Mouse (Mus musculus) heart, adult 8-10 months (tissue): ENCODE data around the gene Hirip3. TPM values are rescaled to one million over a fixed set of nuclear protein-coding genes. Genes with fewer than 3 reads are reported as not detected.

ENCODE experiments used
- DNase-seq: peaks from one replicate; pipeline ENCODE4 v3.0.0; 2022; ENCODE audit warnings: low spot score
- total RNA-seq, 4 experiments: library from RNA; stranded (reverse); gene quantifications; 2 replicates each; pipeline ENCODE4 v1.2.4; 2022

Gene Hirip3
- total RNA-seq, result 1 to 10 TPM; 4.8 to 9.6 (median 6.4) TPM

DNA sequence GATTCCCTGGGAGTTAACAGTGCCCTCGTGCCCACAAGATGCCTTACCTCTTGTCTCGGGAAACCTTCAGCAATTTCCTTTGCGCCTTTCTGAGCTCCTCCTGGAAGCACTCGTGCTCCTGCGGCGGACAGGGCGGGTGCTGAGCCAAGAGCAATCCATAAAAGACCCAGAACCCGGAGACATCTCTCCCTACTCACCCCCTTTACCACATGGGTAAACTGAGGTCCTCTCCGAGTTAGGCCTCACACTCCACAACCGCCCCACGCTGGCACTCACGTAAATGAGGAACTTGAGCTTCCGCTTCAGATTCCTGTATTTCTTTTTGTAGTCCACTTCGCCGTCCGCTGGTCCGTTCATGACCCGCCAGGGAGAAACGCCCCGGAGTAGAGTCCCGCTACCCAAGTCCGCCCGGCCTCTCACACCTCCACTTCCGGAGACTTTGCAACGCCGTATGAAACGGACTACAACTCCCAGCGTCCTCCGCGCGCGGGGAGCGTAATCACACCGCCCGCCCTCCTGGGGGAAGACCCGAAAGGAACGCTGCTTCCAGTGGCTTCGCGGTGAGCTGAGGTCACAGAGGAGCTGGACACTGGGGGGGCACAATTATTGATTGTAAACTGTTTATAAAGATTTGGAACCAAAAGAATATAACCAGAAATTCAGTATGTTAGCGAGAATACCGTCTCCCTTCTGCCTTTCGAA, at the start of gene Hirip3:
Hirip3 (plus strand) TSS at position 544 of the 702 bp plus-strand sequence.
- peak; percentile 96 for DNase-seq

DNA sequence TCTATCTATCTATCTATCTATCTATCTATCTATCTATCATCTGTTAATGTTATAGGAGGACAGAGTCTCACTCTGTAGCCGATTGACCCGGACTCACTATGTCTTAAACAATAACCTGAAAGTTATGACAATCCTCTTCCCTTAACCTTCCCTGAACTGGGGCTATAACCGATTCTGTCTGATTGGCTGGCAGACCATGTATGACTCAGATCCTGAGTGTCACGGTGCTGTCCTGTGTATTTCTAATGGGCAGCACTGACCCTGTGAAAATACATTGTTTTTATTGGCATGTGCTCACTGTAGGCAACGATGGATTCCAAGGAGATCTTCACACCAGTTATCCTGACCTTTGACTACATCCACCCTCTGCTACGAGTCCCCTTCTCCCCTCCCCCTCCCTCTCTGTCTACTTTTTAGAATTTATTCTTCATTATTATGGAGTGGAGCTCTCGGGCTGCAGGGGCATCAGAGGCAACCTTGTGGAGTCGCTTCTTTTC, 46.0 kb upstream of the Hirip3 start:
- no peak for DNase-seq

DNA sequence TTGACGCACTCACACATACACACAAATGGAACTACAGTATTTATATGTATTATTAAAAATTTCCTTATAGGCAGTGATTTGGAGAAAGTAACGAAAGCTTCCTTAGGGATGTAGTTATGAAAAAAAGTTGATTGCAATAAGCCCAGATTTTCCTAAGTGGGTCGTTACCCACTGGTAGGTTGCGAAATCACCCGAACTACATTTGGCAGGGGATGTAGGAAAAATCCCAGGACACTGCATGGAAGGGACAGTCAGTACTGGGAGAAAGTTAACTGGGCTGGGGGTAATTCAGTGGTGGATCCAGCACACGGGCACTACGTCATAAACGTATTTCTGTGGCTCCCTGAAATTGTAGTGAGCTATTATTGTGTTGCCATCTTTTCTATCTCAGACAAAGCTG, 45.3 kb upstream of the Hirip3 start:
- peak; percentile 69 for DNase-seq

DNA sequence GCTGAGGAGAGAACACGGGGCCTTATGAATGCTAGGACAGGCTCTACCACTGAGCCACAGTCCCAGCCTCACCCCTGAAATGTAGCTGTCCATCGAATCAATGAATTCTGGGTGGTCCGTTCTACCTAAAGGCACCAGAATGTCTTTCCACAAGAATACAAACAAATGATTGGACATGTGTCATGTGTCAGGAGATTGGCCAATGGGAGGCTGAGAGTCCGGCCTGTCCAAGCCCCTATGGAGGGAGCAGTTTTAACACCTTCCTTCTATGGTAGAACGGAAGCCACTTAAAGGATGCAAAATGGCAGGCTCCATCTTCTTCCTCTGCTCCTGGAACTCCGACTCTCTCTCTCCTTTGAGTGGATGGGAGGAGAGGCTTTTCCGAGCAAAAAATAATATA, 44.2 kb upstream of the Hirip3 start:
- DNase-seq, result no peak

DNA sequence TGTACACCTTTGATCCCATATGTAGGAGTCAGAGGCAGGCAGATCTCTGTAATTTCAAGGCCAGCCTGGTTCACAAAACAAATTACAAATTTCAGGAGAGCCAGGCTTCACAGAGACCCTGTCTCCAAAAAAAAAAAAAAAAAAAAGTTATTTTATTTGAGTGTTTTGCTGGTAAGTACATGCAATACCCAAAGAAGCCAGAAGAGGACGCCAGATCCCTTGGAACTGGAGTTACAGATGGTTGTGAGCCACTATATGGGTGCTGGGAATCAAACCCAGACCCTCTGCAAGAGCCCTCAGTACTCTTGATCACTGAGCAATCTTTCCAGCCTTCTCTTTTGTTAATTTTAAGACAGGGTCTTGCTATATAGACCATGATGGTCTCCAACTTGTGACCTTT, 43.0 kb upstream of the Hirip3 start:
- DNase-seq, result no peak

DNA sequence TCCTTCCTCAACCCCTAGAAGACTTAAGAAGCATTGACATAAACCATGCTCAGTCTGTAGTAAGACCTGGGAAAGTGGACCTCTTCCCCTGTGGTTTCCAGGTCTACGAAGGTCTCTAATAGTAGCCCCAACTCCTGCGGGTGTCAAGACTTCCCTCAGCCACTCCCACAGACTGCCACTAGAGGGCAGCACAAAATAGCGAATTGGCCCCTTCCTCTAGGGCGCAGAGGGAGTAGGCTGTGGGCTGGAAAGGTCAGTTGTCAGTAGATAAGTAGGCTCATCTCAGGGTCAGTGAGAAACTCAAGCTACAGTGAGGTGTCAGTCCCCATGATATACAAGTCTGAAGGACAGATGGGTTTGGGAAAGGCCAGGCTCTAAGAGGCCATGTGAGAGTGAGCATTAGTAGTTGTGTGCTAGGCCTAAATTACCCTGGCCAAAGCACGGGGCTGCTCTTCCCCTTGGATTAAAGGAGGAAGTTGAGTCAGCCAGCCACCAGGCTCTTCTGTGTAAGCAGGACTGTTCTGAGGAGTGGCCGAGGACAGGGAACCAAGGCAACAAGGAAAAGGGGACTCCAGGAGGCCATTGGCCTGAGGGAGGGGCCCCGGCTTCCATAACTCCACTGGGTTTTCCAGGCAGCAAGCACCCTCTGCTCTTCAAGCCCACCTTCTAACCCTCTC, 39.8 kb upstream of the Hirip3 start:
- DNase-seq, result peak; percentile 85

DNA sequence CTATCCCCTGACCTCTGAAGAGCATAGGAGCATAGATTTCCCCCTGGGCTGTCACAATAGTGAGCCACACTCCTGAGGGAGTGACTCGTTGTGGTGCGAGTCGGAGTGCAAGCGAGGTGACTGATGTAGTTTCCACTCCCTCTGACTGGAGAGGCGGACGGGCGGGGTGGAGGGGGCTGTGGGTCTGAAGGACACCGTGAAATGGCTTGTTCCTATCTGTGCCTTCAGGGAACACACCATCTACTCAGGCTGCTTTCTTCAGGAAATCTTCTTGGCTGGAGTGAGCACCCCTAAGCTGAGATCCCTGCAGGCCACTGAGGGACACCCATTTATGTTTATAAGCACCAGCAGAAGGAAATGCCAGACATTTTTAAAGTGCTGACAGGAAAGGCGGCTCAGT, 39.0 kb upstream of the Hirip3 start:
- peak; percentile 54 for DNase-seq

DNA sequence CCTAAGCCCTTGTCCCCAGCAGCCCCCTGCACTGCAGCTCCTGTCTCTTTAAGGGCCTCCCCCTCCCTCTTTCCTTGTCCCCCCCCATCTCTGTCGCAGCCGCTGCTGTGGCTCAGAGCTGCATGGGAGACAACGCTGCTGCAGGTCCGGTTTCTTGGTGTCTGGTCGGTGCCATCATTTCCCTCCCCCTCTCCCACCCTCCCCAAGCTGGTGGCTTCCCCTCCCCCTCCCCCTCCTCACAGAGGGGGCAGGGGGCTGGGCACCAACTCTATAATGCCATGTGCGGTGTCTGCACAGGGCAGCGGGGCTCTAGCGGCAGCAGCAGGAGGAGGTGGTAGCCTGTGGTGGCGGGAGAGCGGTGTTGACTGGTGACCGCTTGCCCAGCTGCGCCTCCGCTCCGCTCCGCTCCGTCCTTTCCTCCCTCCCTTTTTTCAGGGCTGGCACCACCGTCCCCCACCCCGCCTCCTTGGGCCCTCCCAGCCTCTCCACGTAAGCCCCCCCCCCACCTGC, 38.5 kb upstream of the Hirip3 start:
- DNase-seq, result no peak

DNA sequence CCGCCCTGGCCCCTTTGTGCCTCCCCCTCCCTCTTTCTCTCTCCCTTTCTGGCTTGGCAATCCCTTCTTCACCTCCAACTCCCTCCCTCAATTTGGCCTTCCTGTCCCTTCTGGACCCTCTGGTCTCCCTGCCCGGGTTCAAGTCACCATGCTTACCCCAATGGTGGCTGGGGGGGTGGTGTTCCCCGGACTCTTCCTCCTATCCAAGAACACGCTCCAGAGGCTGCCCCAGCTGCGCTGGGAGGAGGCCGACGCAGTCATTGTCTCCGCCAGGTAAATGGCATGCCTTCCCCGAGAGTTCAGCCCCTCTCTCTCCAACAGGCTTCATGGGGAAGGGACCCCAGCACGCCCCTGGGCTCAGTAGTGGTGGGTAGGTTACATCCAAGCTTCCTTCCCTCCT, 37.8 kb upstream of the Hirip3 start:
- DNase-seq, result no peak

DNA sequence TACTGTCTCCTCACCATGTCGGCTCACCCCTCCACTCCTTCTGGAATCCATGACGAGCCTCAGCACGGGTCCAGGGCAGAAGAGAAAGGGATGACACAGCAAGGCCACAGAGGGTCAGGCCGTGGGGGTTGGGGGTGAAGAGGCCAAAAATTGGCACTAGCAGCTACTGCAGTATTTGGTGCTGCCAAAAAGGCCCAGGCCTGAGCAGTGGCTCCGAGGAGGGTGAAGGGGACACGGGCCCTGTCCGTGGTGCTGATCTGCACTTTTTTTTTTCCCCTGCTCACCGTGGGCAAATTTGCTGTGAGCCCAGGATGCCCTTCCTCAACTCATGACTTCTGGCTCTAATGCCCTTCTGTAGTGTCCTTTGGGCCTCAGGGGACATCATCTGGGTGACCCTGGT, 36.4 kb upstream of the Hirip3 start:
- no peak for DNase-seq

DNA sequence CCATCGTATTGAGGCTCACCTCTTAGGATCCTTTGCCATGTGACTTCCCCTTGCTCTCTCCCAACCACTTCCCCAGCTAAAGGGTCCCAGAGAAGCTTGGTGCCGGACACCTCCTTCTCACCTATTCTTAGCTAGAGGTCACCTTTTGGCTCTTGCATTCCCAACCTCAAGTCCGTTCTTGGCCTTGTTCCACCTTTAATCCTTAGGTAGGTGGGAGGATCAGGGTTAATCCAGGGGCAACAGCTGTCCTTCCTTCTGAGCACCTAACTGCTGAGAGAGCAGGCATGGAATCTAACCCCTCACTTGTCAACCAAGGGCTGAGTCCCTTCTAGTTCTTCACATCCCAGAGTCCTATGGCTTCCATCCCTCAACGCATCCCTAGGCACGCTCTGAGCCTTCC, 35.8 kb upstream of the Hirip3 start:
- no peak for DNase-seq

DNA sequence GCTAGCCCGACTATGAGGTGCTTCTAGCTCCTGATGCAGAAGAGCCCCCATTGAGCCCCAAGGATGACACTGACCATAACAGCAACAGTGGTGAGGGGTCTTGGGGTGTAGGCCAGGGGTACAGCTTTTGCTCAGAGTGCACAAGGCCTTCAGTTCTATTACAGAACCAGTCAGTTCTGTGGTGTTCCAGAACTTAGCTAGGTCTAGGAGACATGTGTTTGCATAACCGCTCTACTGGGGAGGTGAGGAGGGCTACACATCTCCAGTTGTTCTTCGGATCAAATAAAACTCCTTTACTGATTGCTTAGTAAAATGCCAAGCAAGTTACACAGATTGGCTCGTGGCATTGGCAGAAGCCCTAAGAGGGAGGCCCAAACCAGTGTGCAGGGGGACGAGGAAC, 30.2 kb upstream of the Hirip3 start, which contains the start of gene 4930451I11Rik:
4930451I11Rik (minus strand) TSS at position 101 of the 400 bp plus-strand sequence.
- no peak for DNase-seq

DNA sequence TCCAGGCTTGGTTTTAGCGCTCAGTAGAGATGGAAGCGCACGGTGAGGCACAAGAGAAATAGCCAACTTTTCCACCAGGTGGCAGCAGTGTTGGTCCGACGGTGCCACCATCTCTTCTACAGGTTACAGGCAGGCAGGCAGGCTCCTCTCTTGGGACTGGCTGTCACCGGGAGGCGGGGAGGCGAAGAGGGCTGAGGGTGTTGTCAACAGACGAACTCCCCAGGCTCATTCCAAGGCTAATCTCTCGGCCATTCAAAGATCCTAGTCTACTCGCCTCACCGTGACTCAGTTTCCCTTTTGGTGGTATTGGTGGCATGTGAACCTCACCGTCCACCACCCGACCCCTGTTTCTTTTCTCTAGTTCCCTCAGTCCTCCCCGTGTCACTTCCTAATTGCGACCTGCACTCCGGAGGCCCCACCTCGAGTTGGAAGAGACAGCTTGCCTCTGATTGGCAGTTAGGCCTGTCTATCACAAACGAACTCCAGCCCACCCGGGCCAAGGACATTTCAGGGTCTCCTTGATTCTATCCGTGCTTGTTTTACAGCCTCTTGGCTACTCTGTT, 29.7 kb upstream of the Hirip3 start:
- DNase-seq, result peak; percentile 63

DNA sequence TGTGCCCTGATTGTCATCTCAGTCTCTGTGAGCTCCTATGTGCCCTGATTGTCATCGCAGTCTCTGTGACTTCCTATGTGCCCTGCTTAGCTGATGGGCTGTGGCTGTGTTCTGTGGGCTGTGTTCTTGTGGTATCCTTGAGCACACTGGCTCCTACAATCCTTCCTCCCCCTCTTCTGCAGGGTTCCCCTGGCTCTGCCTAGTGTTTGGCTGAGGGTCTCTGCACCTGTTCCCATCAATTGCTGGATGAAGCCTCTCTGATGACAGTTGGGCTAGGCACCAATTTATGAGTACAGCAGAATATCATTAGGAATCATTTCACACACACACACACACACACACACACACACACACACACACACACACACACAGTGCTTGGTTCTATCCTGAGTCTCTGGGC, 28.5 kb upstream of the Hirip3 start:
- DNase-seq, result no peak

DNA sequence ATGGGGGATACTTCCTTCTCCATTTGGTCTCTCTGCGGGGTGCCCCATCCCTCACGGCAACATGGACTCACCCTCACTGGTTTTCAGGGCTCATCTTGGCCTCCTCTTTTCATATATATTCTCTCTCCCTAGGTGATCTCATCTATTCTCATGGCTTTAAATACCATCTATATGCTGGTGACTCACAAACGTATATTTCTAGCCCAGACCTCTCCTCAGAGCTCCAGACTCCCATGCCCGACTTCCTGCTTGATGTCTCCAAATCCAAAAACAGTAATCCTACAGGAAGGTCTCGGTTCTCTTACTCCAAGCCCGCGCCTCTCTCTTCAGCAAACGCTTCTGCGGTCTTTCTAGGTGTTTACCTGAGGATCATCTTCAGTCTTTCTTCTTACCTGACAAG, 18.5 kb upstream of the Hirip3 start:
- DNase-seq, result no peak

DNA sequence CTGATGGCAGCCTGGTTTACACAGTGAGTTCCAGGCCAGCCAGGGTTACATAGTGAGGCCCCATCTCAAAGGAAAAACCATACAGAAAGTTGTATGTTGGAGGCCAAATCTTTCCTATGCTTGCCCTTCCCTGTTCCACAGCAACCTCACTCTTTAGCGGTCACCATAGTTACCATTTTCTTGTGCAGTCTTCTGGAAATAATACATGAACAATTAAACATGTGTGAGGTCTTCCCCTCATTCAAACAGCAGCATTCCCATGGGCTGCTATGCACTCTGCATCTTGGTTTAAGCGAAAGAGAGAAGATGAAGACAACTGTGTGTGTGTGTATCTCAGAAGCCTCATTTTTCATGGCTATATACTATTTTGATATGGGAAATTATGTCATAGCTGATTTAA, 16.3 kb upstream of the Hirip3 start:
- DNase-seq, result no peak

DNA sequence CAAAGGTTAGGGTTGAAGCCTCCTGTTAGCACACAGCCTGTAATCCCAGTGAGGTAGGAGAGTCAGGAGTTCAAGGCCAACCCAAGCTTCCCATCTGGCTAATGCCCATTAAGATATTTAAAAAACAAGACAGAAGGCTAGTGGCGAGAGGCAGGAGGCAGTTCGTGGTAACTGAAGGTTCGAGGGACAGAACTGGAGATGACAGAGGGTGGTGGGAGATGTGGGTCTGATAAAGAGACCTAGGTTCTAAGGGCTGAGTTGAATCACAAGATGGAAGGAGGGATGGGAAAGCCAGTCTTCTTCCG, 14.7 kb upstream of the Hirip3 start, which contains the start of gene Doc2a:
Doc2a (plus strand) TSS at position 301 of the 305 bp plus-strand sequence.
- DNase-seq, result no peak

DNA sequence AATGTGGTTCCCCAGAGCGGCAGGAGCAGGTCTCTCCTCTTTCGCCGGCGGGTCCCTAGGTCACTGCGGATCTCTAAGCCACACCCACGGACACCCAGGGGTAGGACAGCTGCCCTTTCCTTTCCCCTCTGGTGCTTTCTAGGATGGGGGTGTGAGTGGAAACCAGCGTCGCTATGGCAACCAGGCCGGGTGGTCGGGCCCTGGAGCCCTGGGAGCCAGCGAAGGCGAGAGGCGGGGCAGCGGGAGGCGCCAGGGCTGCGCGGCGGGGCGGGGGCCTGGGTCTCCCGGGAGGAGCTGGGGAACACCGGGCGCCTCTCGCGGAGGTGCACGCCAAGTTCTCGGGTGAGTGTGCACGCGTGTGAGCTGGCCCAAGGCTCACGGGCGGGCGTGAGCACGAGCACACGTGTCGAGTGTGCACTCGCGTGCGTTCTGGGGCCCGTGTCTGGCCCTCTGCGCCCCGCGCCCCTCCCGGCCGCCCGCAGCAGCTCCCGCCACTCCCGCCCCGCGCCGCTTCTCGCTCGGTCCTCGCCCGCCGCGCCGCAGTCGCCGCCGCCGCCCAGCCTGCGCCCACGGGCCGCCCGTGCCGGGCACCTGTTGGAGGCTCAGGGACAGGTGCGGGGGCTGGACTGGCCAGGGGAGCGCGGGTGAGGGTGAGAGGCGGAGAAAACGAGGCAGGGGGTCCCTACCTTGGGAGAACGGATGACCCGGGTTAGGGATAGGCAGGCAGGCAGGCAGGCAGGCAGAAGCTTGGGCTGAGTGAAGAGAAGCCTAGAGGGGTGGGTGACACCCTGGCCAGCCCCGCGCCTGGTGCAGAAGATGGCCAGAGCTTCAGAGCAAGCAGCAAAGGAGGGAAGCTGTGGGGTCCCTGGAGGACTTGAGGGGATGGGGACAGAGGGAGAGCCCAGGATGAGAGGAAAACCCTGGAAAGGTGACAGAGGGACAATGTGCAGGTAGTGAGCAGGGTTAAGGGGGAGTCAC, 14.1 kb upstream of the Hirip3 start:
- DNase-seq, result no peak

DNA sequence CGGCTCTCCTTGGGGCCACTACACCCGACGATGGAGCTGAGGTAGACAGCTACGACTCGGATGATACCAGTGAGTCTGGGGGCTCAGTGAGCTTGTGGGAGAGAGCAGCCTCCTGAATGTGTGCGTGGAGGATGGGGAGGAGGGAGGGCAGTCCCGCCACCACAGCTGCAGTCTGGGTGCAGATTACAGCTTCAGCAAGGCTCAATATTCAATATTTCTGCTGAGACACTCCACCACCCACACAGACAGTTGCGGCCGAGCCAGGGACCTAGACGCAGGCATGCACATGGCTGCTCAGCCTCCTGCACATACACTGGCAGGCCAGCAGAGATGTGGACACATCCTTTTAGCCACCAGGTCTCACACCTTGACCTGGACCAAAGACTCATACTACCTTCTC, 13.0 kb upstream of the Hirip3 start:
- no peak for DNase-seq

DNA sequence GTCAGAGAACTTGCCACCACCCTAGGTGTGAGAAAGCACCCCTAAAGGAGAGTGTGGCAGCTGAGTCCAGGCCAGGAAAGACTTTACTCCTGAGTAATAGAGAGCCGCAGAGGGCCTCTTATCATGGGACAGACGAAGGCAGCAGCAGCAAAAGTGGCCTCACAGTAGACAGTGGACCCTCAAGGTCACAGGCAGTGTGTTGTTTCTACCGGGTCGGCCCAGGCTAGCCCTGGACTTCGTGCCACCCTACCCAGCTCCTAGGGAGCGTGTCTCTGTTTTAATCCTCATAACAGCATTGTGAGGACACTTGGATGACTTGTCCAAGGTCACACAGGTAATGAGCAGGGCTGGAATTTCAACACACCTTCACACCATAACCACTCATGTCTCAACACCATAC, 11.6 kb upstream of the Hirip3 start:
- no peak for DNase-seq

DNA sequence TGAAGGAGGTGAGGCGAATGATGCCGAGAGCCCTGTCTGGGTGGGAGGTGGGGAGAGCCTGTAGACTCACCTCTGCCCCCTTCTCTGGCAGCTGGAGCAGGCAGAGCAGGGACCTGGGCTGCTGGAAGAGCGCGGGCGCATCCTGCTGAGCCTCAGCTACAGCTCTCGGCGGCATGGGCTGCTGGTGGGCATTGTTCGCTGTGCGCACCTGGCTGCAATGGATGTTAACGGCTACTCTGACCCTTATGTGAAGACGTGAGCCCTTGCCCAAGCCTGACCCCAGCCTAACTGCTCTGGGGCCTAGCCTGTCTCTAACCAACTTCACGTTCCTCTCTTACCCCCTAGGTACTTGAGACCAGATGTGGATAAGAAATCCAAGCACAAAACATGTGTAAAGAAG, 10.6 kb upstream of the Hirip3 start:
- no peak for DNase-seq

DNA sequence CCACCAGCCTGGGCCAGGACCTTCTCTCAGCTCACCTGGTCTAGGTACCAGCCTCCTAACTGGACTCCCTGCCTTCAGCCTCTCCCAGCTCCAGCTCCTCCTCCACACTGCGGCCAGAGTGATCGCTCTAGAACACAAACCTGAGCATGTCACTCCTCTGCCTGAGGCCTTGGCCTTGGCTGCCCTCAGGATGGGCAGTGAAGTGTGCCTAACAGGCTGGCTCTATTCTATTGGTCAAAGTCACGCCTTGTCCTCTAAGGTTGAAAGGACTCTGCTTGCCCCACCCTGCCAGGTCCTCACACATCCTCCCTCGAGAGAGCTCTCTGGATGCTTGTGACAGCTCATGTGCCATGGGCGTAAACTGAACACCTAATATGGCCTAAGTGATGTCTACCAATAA, 8.3 kb upstream of the Hirip3 start:
- DNase-seq, result no peak
